Mouse (Mus musculus) intestine, embryonic 15.5 days (tissue): Measurements from ENCODE around the gene Mt4. TPM values are rescaled to one million over a fixed set of nuclear protein-coding genes. Genes with fewer than 3 reads are reported as not detected.

Source experiments
- ATAC-seq: fragments of 200-750 bp; cut with Nextera tagmentation; 2 replicates; pipeline ENCODE4 v1.8.0; 2017; ENCODE audit warnings: moderate TSS enrichment, moderate library complexity
- H3K27ac ChIP-seq: fragments of 300-500 bp; sonication (generic); 2 replicates; pipeline ENCODE4 v1.5.1; 2015; ENCODE audit warnings: mild to moderate bottlenecking, inconsistent platforms
- H3K27me3 ChIP-seq: fragments of 300-500 bp; sonication (generic); replicated peaks from 2 replicates; pipeline ENCODE4 v1.6.1; 2015; ENCODE audit warnings: inconsistent platforms
- H3K36me3 ChIP-seq: fragments of 300-500 bp; sonication (generic); 2 replicates; pipeline ENCODE4 v1.6.1; 2015; ENCODE audit warnings: inconsistent platforms
- H3K4me1 ChIP-seq: fragments of 300-500 bp; sonication (generic); replicated peaks from 2 replicates; pipeline ENCODE4 v1.6.1; 2015; ENCODE audit warnings: inconsistent platforms
- H3K4me2 ChIP-seq: fragments of 300-500 bp; sonication (generic); replicated peaks from 2 replicates; pipeline ENCODE4 v1.6.1; 2015; ENCODE audit warnings: mild to moderate bottlenecking, inconsistent platforms
- H3K4me3 ChIP-seq: fragments of 300-500 bp; sonication (generic); replicated peaks from 2 replicates; pipeline ENCODE4 v1.5.1; 2015; ENCODE audit warnings: inconsistent platforms
- H3K9ac ChIP-seq: fragments of 300-500 bp; sonication (generic); 2 replicates; pipeline ENCODE4 v1.6.1; 2015; ENCODE audit warnings: inconsistent platforms
- H3K9me3 ChIP-seq: fragments of 300-500 bp; sonication (generic); 2 replicates; pipeline ENCODE4 v1.6.1; 2016; ENCODE audit warnings: inconsistent platforms
- WGBS: fragments of 180-500 bp; shearing (Covaris S2); methylation state at CpG from one replicate; pipeline ENCODE4 v1.1.7; 2015; 5-methylcytosine and 5-hydroxymethylcytosine counted together
- polyA plus RNA-seq: library from polyadenylated mRNA; unstranded; fragments of >200 nt; fragmentation: Nextera tagmentation; extraction: Ambion mirVana; gene quantifications from 2 replicates; pipeline ENCODE4 v1.2.1, GENCODE M21; 2015

The Mt4 gene
- polyA plus RNA-seq, 1 experiment from 2014 or later, result 4.1 TPM

DNA sequence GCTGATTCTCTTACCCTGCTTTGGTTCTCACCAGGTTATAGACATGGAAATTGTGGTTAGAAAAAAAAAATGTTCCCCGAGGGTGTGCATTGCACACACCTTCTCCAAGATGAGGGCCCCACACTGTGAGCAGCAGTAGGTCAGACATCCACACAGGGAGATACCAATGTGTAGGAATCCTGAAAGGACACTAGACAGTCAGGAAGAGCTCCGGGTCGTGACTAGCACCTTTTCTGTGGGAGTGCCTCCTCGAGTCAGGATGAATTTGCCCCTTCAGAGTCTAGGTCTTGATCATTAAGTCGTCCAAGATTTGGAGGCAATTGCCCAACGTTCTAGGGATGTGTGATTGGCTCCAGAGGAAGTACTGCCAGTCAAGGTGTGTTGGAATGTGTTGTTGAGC is 48.8 kb downstream of the Mt4 start:
- no peak overlapping the region for H3K9ac ChIP-seq
- H3K4me3 ChIP-seq, result no peak overlapping the region
- H3K9me3 ChIP-seq, result no peaks in the 10 kb centered on the region
- no peak for ATAC-seq
- peaks cover 24% of the 10 kb centered on the region for H3K4me1 ChIP-seq
- 60% methylated on average over 6 of the region's 6 CpGs for WGBS
- peak overlapping the region; percentile 56; the same call in 1 of the 2 replicates for H3K27ac ChIP-seq
- no peak overlapping the region for H3K4me2 ChIP-seq
- no peaks in the 10 kb centered on the region for H3K36me3 ChIP-seq
- H3K27me3 ChIP-seq, result peaks cover 27% of the 10 kb centered on the region

DNA sequence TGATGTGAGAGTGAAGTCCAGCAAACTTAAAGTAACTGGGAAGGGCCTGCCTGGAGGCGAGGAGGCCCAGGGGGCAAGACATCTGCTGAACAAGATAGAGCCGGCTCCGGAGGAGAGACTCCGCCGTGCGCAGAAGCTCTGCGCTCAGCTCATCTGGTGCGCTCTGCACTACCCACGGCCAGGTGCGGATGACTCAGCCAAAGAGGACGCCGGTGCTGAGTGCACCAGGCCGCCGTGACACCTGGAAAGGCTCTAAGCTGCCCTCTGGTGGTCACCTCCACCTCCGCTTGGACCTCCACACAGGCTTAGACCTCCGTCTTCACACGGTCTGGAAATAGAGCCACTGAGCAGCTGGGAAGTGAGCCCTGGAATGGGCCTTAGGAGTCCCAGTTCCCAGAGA is 49.5 kb downstream of the Mt4 start:
- H3K9ac ChIP-seq, result peak overlapping the region; percentile 2; the same call in 1 of the 2 replicates
- H3K27ac ChIP-seq, result peak overlapping the region; percentile 56
- peak overlapping the region; percentile 22 for H3K4me2 ChIP-seq
- ATAC-seq, result peak; percentile 84
- H3K4me1 ChIP-seq, result peaks cover 24% of the 10 kb centered on the region
- H3K9me3 ChIP-seq, result no peaks in the 10 kb centered on the region
- 5% methylated on average over 17 of the region's 17 CpGs for WGBS
- no peaks in the 10 kb centered on the region for H3K36me3 ChIP-seq
- H3K27me3 ChIP-seq, result peaks cover 27% of the 10 kb centered on the region
- no peak overlapping the region for H3K4me3 ChIP-seq

DNA sequence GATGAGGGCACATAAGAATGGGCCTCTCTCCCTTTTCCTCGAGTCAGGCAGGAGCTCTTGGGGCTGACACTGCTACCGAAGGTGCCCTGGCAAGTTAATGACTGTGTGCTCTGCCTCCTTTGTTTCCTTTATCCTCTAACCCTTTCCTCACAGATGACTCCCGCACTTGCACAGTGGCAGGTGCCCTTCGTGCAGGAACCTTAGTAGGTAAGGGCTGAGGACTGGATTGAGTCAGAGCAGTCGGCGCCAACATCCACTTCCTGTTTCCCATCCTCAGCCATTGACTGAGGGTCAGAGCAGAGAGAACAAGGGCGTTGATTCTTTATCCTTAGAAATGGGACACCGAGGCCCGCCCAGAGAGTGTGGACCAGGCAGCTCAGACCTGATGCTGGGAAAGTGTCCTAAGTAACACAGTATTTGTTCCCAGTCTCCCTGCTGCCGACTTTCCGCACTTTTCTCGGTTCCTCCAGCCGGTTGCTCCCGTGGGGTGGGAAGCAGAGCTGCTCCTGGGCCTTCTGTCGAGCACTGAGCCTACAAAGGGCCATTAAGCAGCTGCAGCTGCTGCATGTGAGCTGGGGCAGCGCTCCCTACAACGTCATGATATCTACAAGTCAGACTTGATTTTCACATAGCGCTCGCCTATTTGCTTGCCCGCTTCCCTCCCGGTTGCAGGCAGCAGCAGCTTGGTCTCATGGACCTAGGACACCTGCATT is 50.4 kb downstream of the Mt4 start:
- H3K4me2 ChIP-seq, result 0 out of 2 replicates have a peak overlapping the region, but pooled peaks have one; percentile 22
- no peak overlapping the region for H3K4me3 ChIP-seq
- 38% methylated on average over 21 of the region's 21 CpGs for WGBS
- H3K27me3 ChIP-seq, result peaks cover 27% of the 10 kb centered on the region
- ATAC-seq, result no peak
- no peaks in the 10 kb centered on the region for H3K9me3 ChIP-seq
- H3K9ac ChIP-seq, result no peak overlapping the region
- peak overlapping the region; percentile 56; the same call in 1 of the 2 replicates for H3K27ac ChIP-seq
- peaks cover 24% of the 10 kb centered on the region for H3K4me1 ChIP-seq
- no peaks in the 10 kb centered on the region for H3K36me3 ChIP-seq

Other genes with a start within 250 kb of the Mt4 start
- gene Amfr, start 124.4 kb upstream of the Mt4 start, polyA plus RNA-seq, result 47.5 and 51.7 TPM in 2 replicates
- 104 and 126 TPM in 2 replicates for gene Nudt21, start 100.2 kb upstream of the Mt4 start, polyA plus RNA-seq
- 10.5 and 12.8 TPM in 2 replicates for gene Ogfod1, start 100.0 kb upstream of the Mt4 start, polyA plus RNA-seq
- 10.3 and 10.5 TPM in 2 replicates for gene Bbs2, start 38.3 kb upstream of the Mt4 start, polyA plus RNA-seq
- gene Mt3, start 15.4 kb downstream of the Mt4 start, polyA plus RNA-seq, result 4.4 and 5.6 TPM in 2 replicates
- 522 and 534 TPM in 2 replicates for gene Mt2, start 35.5 kb downstream of the Mt4 start, polyA plus RNA-seq
- gene Mt1, start 41.9 kb downstream of the Mt4 start, polyA plus RNA-seq, result 2,231 and 2,526 TPM in 2 replicates
- gene Nup93, start 77.4 kb downstream of the Mt4 start, polyA plus RNA-seq, result 70.2 and 74.9 TPM in 2 replicates
- gene Slc12a3, start 192.0 kb downstream of the Mt4 start, polyA plus RNA-seq, result 0.06 and 0.10 TPM in 2 replicates
- gene Herpud1, start 249.2 kb downstream of the Mt4 start, polyA plus RNA-seq, result 115 and 138 TPM in 2 replicates